Mouse (Mus musculus) intestine, postnatal 0 days (tissue): Measurements from ENCODE around the gene Tmem221. TPM values are rescaled to one million over a fixed set of nuclear protein-coding genes. Genes with fewer than 3 reads are reported as not detected.

ENCODE experiments used
- ATAC-seq: fragments of 200-750 bp; cut with Nextera tagmentation; 2 replicates; pipeline ENCODE4 v1.8.0; 2017; ENCODE audit warnings: mild to moderate bottlenecking, moderate TSS enrichment, moderate library complexity
- H3K27ac ChIP-seq: fragments of 300-500 bp; sonication (generic); 2 replicates; pipeline ENCODE4 v1.5.1; 2014; ENCODE audit warnings: mild to moderate bottlenecking, low read depth, low read length, moderate library complexity
- H3K27me3 ChIP-seq: fragments of 300-500 bp; sonication (generic); replicated peaks from 2 replicates; pipeline ENCODE4 v1.6.1; 2014; ENCODE audit warnings: low read length, mixed read lengths; ENCODE audit not compliant: control insufficient read depth, insufficient read depth
- H3K36me3 ChIP-seq: fragments of 300-500 bp; sonication (generic); 2 replicates; pipeline ENCODE4 v1.6.1; 2014; ENCODE audit warnings: mild to moderate bottlenecking, moderate library complexity; ENCODE audit not compliant: control insufficient read depth, insufficient read depth
- H3K4me1 ChIP-seq: fragments of 300-500 bp; sonication (generic); replicated peaks from 2 replicates; pipeline ENCODE4 v1.6.1; 2014; ENCODE audit warnings: antibody characterized with exemption, low read length, mixed read lengths; ENCODE audit not compliant: control insufficient read depth, insufficient read depth
- H3K4me2 ChIP-seq: fragments of 300-500 bp; sonication (generic); replicated peaks from 2 replicates; pipeline ENCODE4 v1.6.1; 2014; ENCODE audit warnings: low read depth, mild to moderate bottlenecking, moderate library complexity
- H3K4me3 ChIP-seq: fragments of 300-500 bp; sonication (generic); 2 replicates; pipeline ENCODE4 v1.5.1; 2014; ENCODE audit warnings: low read depth, low read length
- H3K9ac ChIP-seq: fragments of 300-500 bp; sonication (generic); 2 replicates; pipeline ENCODE4 v1.6.1; 2014; ENCODE audit warnings: mild to moderate bottlenecking, low read depth, low read length
- H3K9me3 ChIP-seq: fragments of 300-500 bp; sonication (generic); 2 replicates; pipeline ENCODE4 v1.6.1; 2016; ENCODE audit warnings: mixed run types; ENCODE audit not compliant: control insufficient read depth
- CTCF ChIP-seq: sonication (generic); IDR thresholded peaks from 2 replicates; pipeline ENCODE4 v1.5.1; 2016; ENCODE audit warnings: low read depth, mild to moderate bottlenecking, control low read depth, antibody characterized with exemption, moderate library complexity
- WGBS: fragments of 180-500 bp; shearing (Covaris S2); extraction: QIAGEN DNeasy Blood & Tissue Kit; methylation state at CpG from one replicate; pipeline ENCODE4 v1.1.7; 2014; 5-methylcytosine and 5-hydroxymethylcytosine counted together
- polyA plus RNA-seq: library from polyadenylated mRNA; unstranded; fragments of >200 nt; fragmentation: Nextera tagmentation; extraction: Ambion mirVana; gene quantifications from 2 replicates; pipeline ENCODE4 v1.2.1, GENCODE M21; 2015

The Tmem221 gene
- polyA plus RNA-seq, 1 experiment from 2014 or later = 0.66 TPM

- H3K9ac ChIP-seq = no peak overlapping the region; the same call in 1 of the 2 replicates
- TF ChIP-seq CTCF = no peak
- ATAC-seq = no peak
- WGBS = 28% methylated on average over 6 of the region's 6 CpGs
- no peaks in the 10 kb centered on the region for H3K27me3 ChIP-seq
- H3K36me3 ChIP-seq = no peaks in the 10 kb centered on the region
- peak overlapping the region; percentile 47; the same call in 1 of the 2 replicates for H3K4me3 ChIP-seq
- H3K4me2 ChIP-seq = peak overlapping the region; percentile 83
- no peaks in the 10 kb centered on the region; the same call in 1 of the 2 replicates for H3K9me3 ChIP-seq
- H3K27ac ChIP-seq = no peak overlapping the region
- H3K4me1 ChIP-seq = peaks cover 2% of the 10 kb centered on the region
Measured at GRCm38 (mm10) chr8:71568941-71569340, 10.3 kb upstream of the Tmem221 start.

GRCm38 (mm10) chr8:71568387-71568937 is 9.8 kb upstream of the Tmem221 start, which contains the start of gene Slc27a1:
Gene Slc27a1 (plus strand): TSS chr8:71568882.
- no peak for ATAC-seq
- WGBS = 23% methylated on average over 12 of the region's 13 CpGs

GRCm38 (mm10) chr8:71567587-71567986 is 8.9 kb upstream of the Tmem221 start:
- WGBS = 77% methylated on average over 7 of the region's 7 CpGs
- H3K4me1 ChIP-seq = peaks cover 7% of the 10 kb centered on the region
- ATAC-seq = no peak
- no peak overlapping the region for H3K27ac ChIP-seq
- no peak for TF ChIP-seq CTCF
- H3K9me3 ChIP-seq = no peaks in the 10 kb centered on the region; the same call in 1 of the 2 replicates
- peaks cover 5% of the 10 kb centered on the region for H3K27me3 ChIP-seq
- H3K4me2 ChIP-seq = no peak overlapping the region
- H3K9ac ChIP-seq = no peak overlapping the region
- H3K4me3 ChIP-seq = no peak overlapping the region
- H3K36me3 ChIP-seq = no peaks in the 10 kb centered on the region

More at GRCm38 (mm10) chr8:71568387-71568937, 9.8 kb upstream of the Tmem221 start, which contains the start of gene Slc27a1:
- H3K9ac ChIP-seq = peak within 1 kb of the TSS; percentile 55
- no peak for TF ChIP-seq CTCF
- H3K4me2 ChIP-seq = peak within 1 kb of the TSS; percentile 83
- H3K27ac ChIP-seq = peak within 1 kb of the TSS; percentile 82
- H3K27me3 ChIP-seq = no peaks in the 10 kb centered on the region
- H3K36me3 ChIP-seq = no peaks in the 10 kb centered on the region
- peaks cover 2% of the 10 kb centered on the region for H3K4me1 ChIP-seq
- peak within 1 kb of the TSS; percentile 47 for H3K4me3 ChIP-seq
- no peaks in the 10 kb centered on the region; the same call in 1 of the 2 replicates for H3K9me3 ChIP-seq

GRCm38 (mm10) chr8:71566501-71566900 is 7.8 kb upstream of the Tmem221 start, which contains the start of gene Nxnl1:
Gene Nxnl1 (minus strand): TSS chr8:71566601.
- no peak for ATAC-seq
- Histone ChIP-seq H3K27me3 (peaks cover 11% of the 10 kb centered on the region), H3K4me1 (peaks cover 8% of the 10 kb centered on the region), H3K4me2 (no peak within 1 kb of the TSS), H3K27ac (no peak within 1 kb of the TSS), H3K4me3 (no peak within 1 kb of the TSS), H3K9ac (no peak within 1 kb of the TSS), H3K9me3 (no peaks in the 10 kb centered on the region; the same call in 1 of the 2 replicates), H3K36me3 (no peaks in the 10 kb centered on the region)
- 74% methylated on average over 3 of the region's 3 CpGs for WGBS
- TF ChIP-seq CTCF = no peak

- Histone ChIP-seq H3K9ac (no peak overlapping the region), H3K36me3 (no peaks in the 10 kb centered on the region), H3K4me3 (no peak overlapping the region), H3K4me1 (peaks cover 5% of the 10 kb centered on the region), H3K4me2 (no peak overlapping the region), H3K9me3 (no peaks in the 10 kb centered on the region; the same call in 1 of the 2 replicates), H3K27ac (no peak overlapping the region), H3K27me3 (peaks cover 32% of the 10 kb centered on the region)
- WGBS = 86% methylated on average over 4 of the region's 4 CpGs
- peak; percentile 53 for TF ChIP-seq CTCF
- no peak for ATAC-seq
Measured at GRCm38 (mm10) chr8:71563992-71564391, 5.3 kb upstream of the Tmem221 start.

GRCm38 (mm10) chr8:71562751-71563150 is 4.1 kb upstream of the Tmem221 start:
- H3K9me3 ChIP-seq = no peaks in the 10 kb centered on the region; the same call in 1 of the 2 replicates

More at GRCm38 (mm10) chr8:71562751-71563150, 4.1 kb upstream of the Tmem221 start:
- Histone ChIP-seq H3K36me3 (no peaks in the 10 kb centered on the region), H3K4me2 (peak overlapping the region; percentile 57), H3K4me1 (peaks cover 5% of the 10 kb centered on the region), H3K27me3 (peaks cover 45% of the 10 kb centered on the region), H3K4me3 (0 out of 2 replicates have a peak overlapping the region, but pooled peaks have one; percentile 5), H3K9ac (no peak overlapping the region), H3K27ac (no peak overlapping the region)
- ATAC-seq = peak; percentile 58
- TF ChIP-seq CTCF = peak; percentile 95
- under 1% methylated on average over 33 of the region's 33 CpGs for WGBS
